Mouse (Mus musculus): ENCODE results near the gene Vps25. TPM values are rescaled to one million over a fixed set of nuclear protein-coding genes. Genes with fewer than 3 reads are reported as not detected.
A peak's percentile ranks its signal among the peaks of the same experiment; 100 is the strongest.

Gene Vps25
- total RNA-seq, 1 experiment: 105 TPM

DNA sequence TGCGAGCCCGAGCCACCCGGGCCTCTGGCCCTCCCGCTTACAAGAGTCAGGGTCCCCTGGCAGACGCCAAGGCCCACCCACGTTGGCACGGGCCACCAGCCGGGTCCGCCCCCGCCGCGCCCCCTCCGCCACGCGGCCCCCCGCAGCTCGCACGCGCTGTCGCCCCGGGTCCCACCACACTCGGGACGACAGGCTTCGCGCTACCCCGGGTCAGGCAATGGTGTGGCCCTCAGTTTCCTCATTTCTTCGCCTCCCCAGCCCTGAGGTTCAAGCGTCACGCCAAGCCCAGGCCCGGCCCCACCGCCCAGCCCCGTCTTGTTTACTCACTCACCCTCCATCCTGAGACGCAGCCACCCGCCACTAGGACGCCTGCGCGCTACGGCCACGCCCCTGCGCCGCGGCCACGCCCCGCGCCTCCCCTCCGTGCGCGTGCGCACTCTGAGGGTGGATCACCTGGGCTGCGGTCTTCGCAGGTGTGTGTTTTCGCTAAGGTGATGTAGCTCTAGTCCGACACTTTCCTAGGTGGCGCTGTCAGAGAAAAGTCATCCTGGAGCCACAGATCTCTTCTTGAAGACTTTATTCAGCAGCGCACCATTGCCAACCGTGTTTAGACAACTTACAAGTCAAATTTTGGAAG, 27.3 kb upstream of the Vps25 start, which contains the start of gene Ezh1:
TSS of gene Ezh1 (minus strand) at position 399 of the 637 bp plus-strand sequence.
- Histone ChIP-seq H3K9ac (ENCODE audit: insufficient read depth, low read depth, low read length, poor library complexity, severe bottlenecking) (peak within 1 kb of the TSS; percentile 77), H3K36me3 (ENCODE audit: control insufficient read depth, insufficient read depth, low read length, poor library complexity, severe bottlenecking) (no peaks in the 10 kb centered on the region; the same call in 1 of the 2 replicates), H3K27ac (ENCODE audit: insufficient read depth, low read depth, low read length, poor library complexity, severe bottlenecking) (no peak within 1 kb of the TSS), H3K9me3 (ENCODE audit: control insufficient read depth, insufficient read depth, low read depth, low read length) (no peaks in the 10 kb centered on the region), H3K4me3 (ENCODE audit: insufficient read depth in 1 of 2, low read depth in 1 of 2, low read length in 2 of 2, poor library complexity in 1 of 2, severe bottlenecking in 1 of 2) (peak within 1 kb of the TSS; percentile 85 to 91), H3K4me1 (ENCODE audit: control insufficient read depth in 2 of 2, insufficient read depth in 2 of 2, low read length in 2 of 2, poor library complexity in 1 of 2) (peaks cover 4 to 15% of the 10 kb centered on the region in 2 experiments)
- TF ChIP-seq ZNF384 (IDR thresholded peaks at IDR 0.05; ENCODE audit: low read depth, low read length): no peak
- TF ChIP-seq HCFC1 (IDR thresholded peaks at IDR 0.05; ENCODE audit: borderline replicate concordance, insufficient read depth, low read length): no peak
- TF ChIP-seq MAFK (IDR thresholded peaks at IDR 0.05; ENCODE audit: insufficient read depth, low read depth, low read length): no peak
- TF ChIP-seq ZC3H11A (IDR thresholded peaks at IDR 0.05; ENCODE audit: borderline replicate concordance, low read depth, low read length): no peak
- TF ChIP-seq CHD2 (IDR thresholded peaks at IDR 0.05; ENCODE audit: low read depth, low read length): no peak
- in situ Hi-C loops (cut with MboI; ENCODE audit: low sequenced_read_pairs in 2 of 2, unreplicated experiment in 2 of 2): no loop called here
- peak; percentile 79 for DNase-seq (ENCODE audit: low read depth, low spot score)

GRCm38 (mm10) chr11:101229361-101229900, 24.1 kb upstream of the Vps25 start:
- Histone ChIP-seq H3K4me1 (ENCODE audit: control insufficient read depth in 2 of 2, insufficient read depth in 2 of 2, low read length in 2 of 2, poor library complexity in 1 of 2) (peaks cover 15 to 30% of the 10 kb centered on the region in 2 experiments), H3K4me3 (ENCODE audit: insufficient read depth in 1 of 2, low read depth in 1 of 2, low read length in 2 of 2, poor library complexity in 1 of 2, severe bottlenecking in 1 of 2) (no peak overlapping the region), H3K27ac (ENCODE audit: insufficient read depth, low read depth, low read length, poor library complexity, severe bottlenecking) (no peak overlapping the region), H3K9me3 (ENCODE audit: control insufficient read depth, insufficient read depth, low read depth, low read length) (no peaks in the 10 kb centered on the region), H3K36me3 (ENCODE audit: control insufficient read depth, insufficient read depth, low read length, poor library complexity, severe bottlenecking) (no peaks in the 10 kb centered on the region), H3K9ac (ENCODE audit: insufficient read depth, low read depth, low read length, poor library complexity, severe bottlenecking) (no peak overlapping the region)
- DNase-seq (ENCODE audit: low read depth, low spot score): no peak
- TF ChIP-seq CHD2 (IDR thresholded peaks at IDR 0.05; ENCODE audit: low read depth, low read length) (no peak), ZC3H11A (IDR thresholded peaks at IDR 0.05; ENCODE audit: borderline replicate concordance, low read depth, low read length) (no peak), ZNF384 (IDR thresholded peaks at IDR 0.05; ENCODE audit: low read depth, low read length) (no peak), MAFK (IDR thresholded peaks at IDR 0.05; ENCODE audit: insufficient read depth, low read depth, low read length) (no peak), HCFC1 (IDR thresholded peaks at IDR 0.05; ENCODE audit: borderline replicate concordance, insufficient read depth, low read length) (no peak)
- in situ Hi-C loops (cut with MboI; ENCODE audit: low sequenced_read_pairs in 2 of 2, unreplicated experiment in 2 of 2): no loop called here

GRCm38 (mm10) chr11:101230061-101230511, 23.4 kb upstream of the Vps25 start:
- no peak overlapping the region for H3K27ac ChIP-seq (ENCODE audit: insufficient read depth, low read depth, low read length, poor library complexity, severe bottlenecking)
- DNase-seq (ENCODE audit: low read depth, low spot score): no peak

DNA sequence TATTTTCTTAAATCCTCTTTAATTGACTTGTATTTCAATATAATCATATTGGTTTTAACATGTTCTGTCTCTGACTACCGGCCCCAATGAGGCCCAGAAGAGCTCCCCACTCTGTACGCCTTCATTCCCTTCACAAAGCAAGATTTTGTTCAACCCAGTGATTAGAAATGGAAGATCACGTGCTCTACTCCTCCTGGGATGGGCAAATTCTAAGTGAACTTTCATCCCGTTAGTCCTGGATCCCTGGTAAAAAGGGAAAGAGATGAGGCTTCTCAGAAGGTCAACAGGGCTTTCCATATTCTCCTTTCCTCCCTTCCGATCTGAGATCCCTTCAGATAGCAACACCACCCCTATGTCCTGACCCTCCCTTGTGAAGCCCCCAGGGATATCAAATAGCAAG, 23.0 kb upstream of the Vps25 start:
- H3K4me3 ChIP-seq (ENCODE audit: insufficient read depth in 1 of 2, low read depth in 1 of 2, low read length in 2 of 2, poor library complexity in 1 of 2, severe bottlenecking in 1 of 2): no peak overlapping the region
- DNase-seq (ENCODE audit: low read depth, low spot score): no peak
- 0 out of 2 replicates have a peak overlapping the region, but pooled peaks have one; percentile 40 for H3K9ac ChIP-seq (ENCODE audit: insufficient read depth, low read depth, low read length, poor library complexity, severe bottlenecking)
- in situ Hi-C loops (cut with MboI; ENCODE audit: low sequenced_read_pairs in 2 of 2, unreplicated experiment in 2 of 2): no loop called here
- no peaks in the 10 kb centered on the region for H3K36me3 ChIP-seq (ENCODE audit: control insufficient read depth, insufficient read depth, low read length, poor library complexity, severe bottlenecking)
- peaks cover 15 to 30% of the 10 kb centered on the region in 2 experiments for H3K4me1 ChIP-seq (ENCODE audit: control insufficient read depth in 2 of 2, insufficient read depth in 2 of 2, low read length in 2 of 2, poor library complexity in 1 of 2)
- no peaks in the 10 kb centered on the region for H3K9me3 ChIP-seq (ENCODE audit: control insufficient read depth, insufficient read depth, low read depth, low read length)
- no peak overlapping the region for H3K27ac ChIP-seq (ENCODE audit: insufficient read depth, low read depth, low read length, poor library complexity, severe bottlenecking)
- TF ChIP-seq ZC3H11A (IDR thresholded peaks at IDR 0.05; ENCODE audit: borderline replicate concordance, low read depth, low read length): no peak
- no peak for TF ChIP-seq MAFK (IDR thresholded peaks at IDR 0.05; ENCODE audit: insufficient read depth, low read depth, low read length)
- no peak for TF ChIP-seq HCFC1 (IDR thresholded peaks at IDR 0.05; ENCODE audit: borderline replicate concordance, insufficient read depth, low read length)
- TF ChIP-seq CHD2 (IDR thresholded peaks at IDR 0.05; ENCODE audit: low read depth, low read length): no peak
- no peak for TF ChIP-seq ZNF384 (IDR thresholded peaks at IDR 0.05; ENCODE audit: low read depth, low read length)

More at GRCm38 (mm10) chr11:101230061-101230511, 23.4 kb upstream of the Vps25 start:
- in situ Hi-C loops (cut with MboI; ENCODE audit: low sequenced_read_pairs in 2 of 2, unreplicated experiment in 2 of 2): no loop called here
- H3K4me3 ChIP-seq (ENCODE audit: insufficient read depth in 1 of 2, low read depth in 1 of 2, low read length in 2 of 2, poor library complexity in 1 of 2, severe bottlenecking in 1 of 2): no peak overlapping the region
- no peak overlapping the region for H3K9ac ChIP-seq (ENCODE audit: insufficient read depth, low read depth, low read length, poor library complexity, severe bottlenecking)
- no peaks in the 10 kb centered on the region for H3K36me3 ChIP-seq (ENCODE audit: control insufficient read depth, insufficient read depth, low read length, poor library complexity, severe bottlenecking)
- no peaks in the 10 kb centered on the region for H3K9me3 ChIP-seq (ENCODE audit: control insufficient read depth, insufficient read depth, low read depth, low read length)
- no peak for TF ChIP-seq ZC3H11A (IDR thresholded peaks at IDR 0.05; ENCODE audit: borderline replicate concordance, low read depth, low read length)
- no peak for TF ChIP-seq ZNF384 (IDR thresholded peaks at IDR 0.05; ENCODE audit: low read depth, low read length)
- no peak for TF ChIP-seq CHD2 (IDR thresholded peaks at IDR 0.05; ENCODE audit: low read depth, low read length)
- TF ChIP-seq MAFK (IDR thresholded peaks at IDR 0.05; ENCODE audit: insufficient read depth, low read depth, low read length): no peak
- no peak for TF ChIP-seq HCFC1 (IDR thresholded peaks at IDR 0.05; ENCODE audit: borderline replicate concordance, insufficient read depth, low read length)
- H3K4me1 ChIP-seq (ENCODE audit: control insufficient read depth in 2 of 2, insufficient read depth in 2 of 2, low read length in 2 of 2, poor library complexity in 1 of 2): peaks cover 15 to 30% of the 10 kb centered on the region in 2 experiments

All from ES-E14 (cell line).